Mouse (Mus musculus) neural tube, embryonic 13.5 days (tissue): ENCODE measurements around the gene Selenow. TPM values are rescaled to one million over a fixed set of nuclear protein-coding genes. Genes with fewer than 3 reads are reported as not detected.

ENCODE experiments used
- ATAC-seq: fragments of 200-750 bp; cut with Nextera tagmentation; 2 replicates; pipeline ENCODE4 v1.8.0; 2017; ENCODE audit warnings: low read depth, mild to moderate bottlenecking, moderate TSS enrichment, moderate library complexity
- H3K27ac ChIP-seq: fragments of 300-500 bp; sonication (generic); replicated peaks from 2 replicates; pipeline ENCODE4 v1.5.1; 2015; ENCODE audit warnings: moderate library complexity, mild to moderate bottlenecking, inconsistent platforms
- H3K27me3 ChIP-seq: fragments of 300-500 bp; sonication (generic); 2 replicates; pipeline ENCODE4 v1.6.1; 2015; ENCODE audit warnings: mild to moderate bottlenecking, inconsistent platforms
- H3K36me3 ChIP-seq: fragments of 300-500 bp; sonication (generic); 2 replicates; pipeline ENCODE4 v1.6.1; 2015; ENCODE audit warnings: mild to moderate bottlenecking, inconsistent platforms
- H3K4me1 ChIP-seq: fragments of 300-500 bp; sonication (generic); replicated peaks from 2 replicates; pipeline ENCODE4 v1.6.1; 2015; ENCODE audit warnings: inconsistent platforms
- H3K4me2 ChIP-seq: fragments of 300-500 bp; sonication (generic); 2 replicates; pipeline ENCODE4 v1.6.1; 2015; ENCODE audit warnings: inconsistent platforms, mild to moderate bottlenecking, moderate library complexity
- H3K4me3 ChIP-seq: fragments of 300-500 bp; sonication (generic); 2 replicates; pipeline ENCODE4 v1.5.1; 2015; ENCODE audit warnings: mild to moderate bottlenecking, inconsistent platforms
- H3K9ac ChIP-seq: fragments of 300-500 bp; sonication (generic); 2 replicates; pipeline ENCODE4 v1.6.1; 2015; ENCODE audit warnings: moderate library complexity, mild to moderate bottlenecking, inconsistent platforms
- H3K9me3 ChIP-seq: fragments of 300-500 bp; sonication (generic); 2 replicates; pipeline ENCODE4 v1.6.1; 2016; ENCODE audit warnings: inconsistent platforms
- WGBS: fragments of 180-500 bp; shearing (Covaris S2); methylation state at CpG from one replicate; pipeline ENCODE4 v1.1.7; 2015; 5-methylcytosine and 5-hydroxymethylcytosine counted together
- polyA plus RNA-seq: library from polyadenylated mRNA; unstranded; fragments of >200 nt; fragmentation: Nextera tagmentation; extraction: Ambion mirVana; gene quantifications from 2 replicates; pipeline ENCODE4 v1.2.1, GENCODE M21; 2015

Selenow gene
- polyA plus RNA-seq, 1 experiment from 2014 or later = 1,452 TPM

- H3K27ac ChIP-seq = no peak overlapping the region
- ATAC-seq = no peak
- peaks cover 6% of the 10 kb centered on the region; the same call in 1 of the 2 replicates for H3K4me1 ChIP-seq
- 0 out of 2 replicates have a peak overlapping the region, but pooled peaks have one; percentile 35 for H3K9ac ChIP-seq
- H3K27me3 ChIP-seq = no peaks in the 10 kb centered on the region
- 22% methylated on average over 7 of the region's 7 CpGs for WGBS
- peaks cover 5% of the 10 kb centered on the region; the same call in 1 of the 2 replicates for H3K36me3 ChIP-seq
- H3K9me3 ChIP-seq = peaks cover 5% of the 10 kb centered on the region; the same call in 1 of the 2 replicates
- peak overlapping the region; percentile 11; the same call in 1 of the 2 replicates for H3K4me3 ChIP-seq
- H3K4me2 ChIP-seq = peak overlapping the region; percentile 37
Observed at GRCm38 (mm10) chr7:15955509-15955908, 33.3 kb upstream of the Selenow start.

GRCm38 (mm10) chr7:15954978-15955443 is 32.8 kb upstream of the Selenow start:
- H3K9ac ChIP-seq = 0 out of 2 replicates have a peak overlapping the region, but pooled peaks have one; percentile 35
- no peaks in the 10 kb centered on the region for H3K27me3 ChIP-seq
- peaks cover 5% of the 10 kb centered on the region; the same call in 1 of the 2 replicates for H3K9me3 ChIP-seq
- peak overlapping the region; percentile 37 for H3K4me2 ChIP-seq
- 5% methylated on average over 21 of the region's 21 CpGs for WGBS
- H3K4me1 ChIP-seq = peaks cover 5% of the 10 kb centered on the region; the same call in 1 of the 2 replicates
- H3K27ac ChIP-seq = no peak overlapping the region
- H3K4me3 ChIP-seq = peak overlapping the region; percentile 11
- H3K36me3 ChIP-seq = peaks cover 5% of the 10 kb centered on the region; the same call in 1 of the 2 replicates
- peak; percentile 68 for ATAC-seq

- H3K4me1 ChIP-seq = peaks cover 5% of the 10 kb centered on the region; the same call in 1 of the 2 replicates
- 90% methylated on average over 7 of the region's 7 CpGs for WGBS
- H3K27me3 ChIP-seq = no peaks in the 10 kb centered on the region
- H3K27ac ChIP-seq = no peak overlapping the region
- ATAC-seq = no peak
- peaks cover 5% of the 10 kb centered on the region; the same call in 1 of the 2 replicates for H3K9me3 ChIP-seq
- H3K4me2 ChIP-seq = no peak overlapping the region
- no peak overlapping the region for H3K9ac ChIP-seq
- H3K36me3 ChIP-seq = peaks cover 5% of the 10 kb centered on the region; the same call in 1 of the 2 replicates
- no peak overlapping the region for H3K4me3 ChIP-seq
Observed at GRCm38 (mm10) chr7:15954436-15954835, 32.2 kb upstream of the Selenow start.

GRCm38 (mm10) chr7:15953307-15954074 is 31.3 kb upstream of the Selenow start:
- Histone ChIP-seq H3K4me3 (no peak overlapping the region), H3K27me3 (no peaks in the 10 kb centered on the region), H3K9ac (no peak overlapping the region), H3K9me3 (peaks cover 5% of the 10 kb centered on the region; the same call in 1 of the 2 replicates), H3K4me1 (peaks cover 8% of the 10 kb centered on the region), H3K36me3 (peaks cover 5% of the 10 kb centered on the region; the same call in 1 of the 2 replicates), H3K4me2 (no peak overlapping the region), H3K27ac (no peak overlapping the region)
- 91% methylated on average over 13 of the region's 13 CpGs for WGBS
- ATAC-seq = no peak

GRCm38 (mm10) chr7:15952416-15952815 is 30.2 kb upstream of the Selenow start:
- 64% methylated on average over 3 of the region's 3 CpGs for WGBS
- H3K27me3 ChIP-seq = no peaks in the 10 kb centered on the region
- H3K4me1 ChIP-seq = peaks cover 13% of the 10 kb centered on the region
- H3K27ac ChIP-seq = no peak overlapping the region
- no peak overlapping the region for H3K4me2 ChIP-seq
- H3K9ac ChIP-seq = no peak overlapping the region
- H3K9me3 ChIP-seq = peaks cover 5% of the 10 kb centered on the region; the same call in 1 of the 2 replicates
- no peak for ATAC-seq
- H3K36me3 ChIP-seq = peaks cover 2% of the 10 kb centered on the region; the same call in 1 of the 2 replicates
- no peak overlapping the region for H3K4me3 ChIP-seq

GRCm38 (mm10) chr7:15950008-15950407 is 27.8 kb upstream of the Selenow start:
- no peak for ATAC-seq
- Histone ChIP-seq H3K4me1 (peaks cover 12% of the 10 kb centered on the region), H3K4me3 (no peak overlapping the region), H3K9me3 (peaks cover 5% of the 10 kb centered on the region; the same call in 1 of the 2 replicates), H3K27me3 (no peaks in the 10 kb centered on the region), H3K27ac (no peak overlapping the region), H3K4me2 (no peak overlapping the region), H3K9ac (no peak overlapping the region), H3K36me3 (no peaks in the 10 kb centered on the region)
- WGBS = 87% methylated on average over 15 of the region's 15 CpGs

- H3K4me2 ChIP-seq = no peak overlapping the region
- no peak overlapping the region for H3K27ac ChIP-seq
- H3K4me3 ChIP-seq = no peak overlapping the region
- H3K9me3 ChIP-seq = peaks cover 5% of the 10 kb centered on the region; the same call in 1 of the 2 replicates
- peaks cover 18% of the 10 kb centered on the region for H3K4me1 ChIP-seq
- no peaks in the 10 kb centered on the region for H3K36me3 ChIP-seq
- WGBS = 85% methylated on average over 7 of the region's 7 CpGs
- H3K9ac ChIP-seq = 0 out of 2 replicates have a peak overlapping the region, but pooled peaks have one; percentile 43
- H3K27me3 ChIP-seq = no peaks in the 10 kb centered on the region
- ATAC-seq = no peak
Observed at GRCm38 (mm10) chr7:15949216-15949790, 27.1 kb upstream of the Selenow start.

GRCm38 (mm10) chr7:15948381-15948941 is 26.3 kb upstream of the Selenow start:
- peak overlapping the region; percentile 14 for H3K4me3 ChIP-seq
- peaks cover 8% of the 10 kb centered on the region for H3K36me3 ChIP-seq
- no peak for ATAC-seq
- H3K9ac ChIP-seq = peak overlapping the region; percentile 43
- H3K27me3 ChIP-seq = no peaks in the 10 kb centered on the region
- peak overlapping the region; percentile 48 for H3K4me2 ChIP-seq
- WGBS = 6% methylated on average over 23 of the region's 23 CpGs
- H3K27ac ChIP-seq = no peak overlapping the region
- peaks cover 22% of the 10 kb centered on the region for H3K4me1 ChIP-seq
- H3K9me3 ChIP-seq = peaks cover 2% of the 10 kb centered on the region; the same call in 1 of the 2 replicates

GRCm38 (mm10) chr7:15947653-15948260 is 25.6 kb upstream of the Selenow start:
- Histone ChIP-seq H3K4me3 (0 out of 2 replicates have a peak overlapping the region, but pooled peaks have one; percentile 14), H3K27me3 (no peaks in the 10 kb centered on the region), H3K9ac (no peak overlapping the region), H3K4me1 (peaks cover 22% of the 10 kb centered on the region), H3K36me3 (peaks cover 15% of the 10 kb centered on the region), H3K27ac (no peak overlapping the region), H3K4me2 (peak overlapping the region; percentile 48; the same call in 1 of the 2 replicates), H3K9me3 (no peaks in the 10 kb centered on the region)
- 47% methylated on average over 4 of the region's 4 CpGs for WGBS
- no peak for ATAC-seq

- H3K36me3 ChIP-seq = peaks cover 34% of the 10 kb centered on the region
- peak within 1 kb of the TSS; percentile 97 for H3K27ac ChIP-seq
- H3K4me2 ChIP-seq = peak within 1 kb of the TSS; percentile 72
- 2% methylated on average over 59 of the region's 59 CpGs for WGBS
- peak within 1 kb of the TSS; percentile 80 for H3K9ac ChIP-seq
- no peaks in the 10 kb centered on the region for H3K27me3 ChIP-seq
- peak; percentile 94 for ATAC-seq
- H3K4me1 ChIP-seq = peaks cover 22% of the 10 kb centered on the region
- peak within 1 kb of the TSS; percentile 75 for H3K4me3 ChIP-seq
- no peaks in the 10 kb centered on the region for H3K9me3 ChIP-seq
Observed at GRCm38 (mm10) chr7:15945721-15946536, 23.7 kb upstream of the Selenow start, which contains the start of gene Nop53. Gene Nop53, minus strand, starts transcription at chr7:15946074.

- ATAC-seq = peak; percentile 1; the same call in 1 of the 2 replicates
- H3K9ac ChIP-seq = peak overlapping the region; percentile 80
- 8% methylated on average over 8 of the region's 8 CpGs for WGBS
- peak overlapping the region; percentile 75 for H3K4me3 ChIP-seq
- peaks cover 41% of the 10 kb centered on the region for H3K36me3 ChIP-seq
- peaks cover 22% of the 10 kb centered on the region for H3K4me1 ChIP-seq
- H3K4me2 ChIP-seq = peak overlapping the region; percentile 72
- H3K27ac ChIP-seq = peak overlapping the region; percentile 97
- no peaks in the 10 kb centered on the region for H3K9me3 ChIP-seq
- no peaks in the 10 kb centered on the region for H3K27me3 ChIP-seq
Observed at GRCm38 (mm10) chr7:15945211-15945610, 23.0 kb upstream of the Selenow start.
